Mouse (Mus musculus): Measurements from ENCODE around the gene Enox1.

GRCm38 (mm10) chr14:77483076-77483475 lies 326.5 kb downstream of the Enox1 start:
- no peak for TF ChIP-seq EP300 (IDR thresholded peaks at IDR 0.05; ENCODE audit: insufficient read depth, low read depth, low read length)
- no peak for TF ChIP-seq CTCF (IDR thresholded peaks at IDR 0.05)
- no peak for TF ChIP-seq POLR2A (IDR thresholded peaks at IDR 0.05; ENCODE audit: insufficient read depth, low read depth, low read length)
